Mouse (Mus musculus): Measurements from ENCODE around the gene Ric3. TPM values are rescaled to one million over a fixed set of nuclear protein-coding genes. Genes with fewer than 3 reads are reported as not detected.
"Not testable (repeated sequence)": the region's sequence is repeated elsewhere in the genome, so short reads cannot be mapped to it uniquely, and the experiment has no call there.

Gene Ric3
- polyA plus RNA-seq, 1 experiment from 2014 or later, result 38.0 TPM

- Histone ChIP-seq H3K27me3 (ENCODE audit: control insufficient read depth, insufficient read depth, low read depth, low read length) (no peaks in the 10 kb centered on the region), H3K4me1 (ENCODE audit: control insufficient read depth, insufficient read depth, low read length) (no peaks in the 10 kb centered on the region), H3K9ac (ENCODE audit: low read depth, low read length) (no peak overlapping the region), H3K36me3 (ENCODE audit: control insufficient read depth, insufficient read depth, low read length) (no peaks in the 10 kb centered on the region), H3K4me2 (ENCODE audit: low read length) (no peak overlapping the region), H3K4me3 (ENCODE audit: low read depth, low read length) (no peak overlapping the region), H3K27ac (ENCODE audit: low read length) (no peak overlapping the region), H3K9me3 (replicated peaks; ENCODE audit: control insufficient read depth, low read length, poor library complexity, severe bottlenecking) (no peaks in the 10 kb centered on the region)
- no peak for ATAC-seq
- 90% methylated on average over 3 of the region's 3 CpGs for WGBS
Measured at GRCm38 (mm10) chr7:109101167-109101566, 18.0 kb upstream of the Ric3 start.

GRCm38 (mm10) chr7:109098145-109099018, 15.3 kb upstream of the Ric3 start:
- no peaks in the 10 kb centered on the region for H3K9me3 ChIP-seq (replicated peaks; ENCODE audit: control insufficient read depth, low read length, poor library complexity, severe bottlenecking)
- no peak overlapping the region for H3K27ac ChIP-seq (ENCODE audit: low read length)
- H3K36me3 ChIP-seq (ENCODE audit: control insufficient read depth, insufficient read depth, low read length), result no peaks in the 10 kb centered on the region
- H3K4me3 ChIP-seq (ENCODE audit: low read depth, low read length), result no peak overlapping the region
- no peaks in the 10 kb centered on the region for H3K4me1 ChIP-seq (ENCODE audit: control insufficient read depth, insufficient read depth, low read length)
- H3K9ac ChIP-seq (ENCODE audit: low read depth, low read length), result no peak overlapping the region
- peak; percentile 81 for ATAC-seq
- H3K4me2 ChIP-seq (ENCODE audit: low read length), result no peak overlapping the region
- WGBS, result 24% methylated on average over 6 of the region's 6 CpGs
- H3K27me3 ChIP-seq (ENCODE audit: control insufficient read depth, insufficient read depth, low read depth, low read length), result no peaks in the 10 kb centered on the region

GRCm38 (mm10) chr7:109097203-109097602, 14.1 kb upstream of the Ric3 start:
- no peak for ATAC-seq
- H3K36me3 ChIP-seq (ENCODE audit: control insufficient read depth, insufficient read depth, low read length), result no peaks in the 10 kb centered on the region
- H3K27ac ChIP-seq (ENCODE audit: low read length), result no peak overlapping the region
- no peak overlapping the region for H3K9ac ChIP-seq (ENCODE audit: low read depth, low read length)
- no peak overlapping the region for H3K4me2 ChIP-seq (ENCODE audit: low read length)
- 80% methylated on average over 7 of the region's 7 CpGs for WGBS
- no peaks in the 10 kb centered on the region for H3K9me3 ChIP-seq (replicated peaks; ENCODE audit: control insufficient read depth, low read length, poor library complexity, severe bottlenecking)
- no peaks in the 10 kb centered on the region for H3K27me3 ChIP-seq (ENCODE audit: control insufficient read depth, insufficient read depth, low read depth, low read length)
- H3K4me1 ChIP-seq (ENCODE audit: control insufficient read depth, insufficient read depth, low read length), result no peaks in the 10 kb centered on the region
- H3K4me3 ChIP-seq (ENCODE audit: low read depth, low read length), result no peak overlapping the region

GRCm38 (mm10) chr7:109096618-109097017, 13.5 kb upstream of the Ric3 start:
- Histone ChIP-seq H3K4me3 (ENCODE audit: low read depth, low read length) (no peak overlapping the region), H3K4me2 (ENCODE audit: low read length) (no peak overlapping the region), H3K9ac (ENCODE audit: low read depth, low read length) (no peak overlapping the region), H3K27me3 (ENCODE audit: control insufficient read depth, insufficient read depth, low read depth, low read length) (no peaks in the 10 kb centered on the region), H3K36me3 (ENCODE audit: control insufficient read depth, insufficient read depth, low read length) (no peaks in the 10 kb centered on the region), H3K9me3 (replicated peaks; ENCODE audit: control insufficient read depth, low read length, poor library complexity, severe bottlenecking) (no peaks in the 10 kb centered on the region), H3K4me1 (ENCODE audit: control insufficient read depth, insufficient read depth, low read length) (no peaks in the 10 kb centered on the region), H3K27ac (ENCODE audit: low read length) (no peak overlapping the region)
- WGBS, result 80% methylated on average over 4 of the region's 4 CpGs
- no peak for ATAC-seq

- Histone ChIP-seq H3K36me3 (ENCODE audit: control insufficient read depth, insufficient read depth, low read length) (no peaks in the 10 kb centered on the region), H3K4me2 (ENCODE audit: low read length) (no peak overlapping the region), H3K4me1 (ENCODE audit: control insufficient read depth, insufficient read depth, low read length) (no peaks in the 10 kb centered on the region), H3K27me3 (ENCODE audit: control insufficient read depth, insufficient read depth, low read depth, low read length) (no peaks in the 10 kb centered on the region), H3K4me3 (ENCODE audit: low read depth, low read length) (no peak overlapping the region), H3K9me3 (replicated peaks; ENCODE audit: control insufficient read depth, low read length, poor library complexity, severe bottlenecking) (no peaks in the 10 kb centered on the region), H3K27ac (ENCODE audit: low read length) (no peak overlapping the region), H3K9ac (ENCODE audit: low read depth, low read length) (no peak overlapping the region)
- ATAC-seq, result no peak
- WGBS, result no CpG with 5 or more reads among the region's 7 CpGs
Measured at GRCm38 (mm10) chr7:109094294-109094693, 11.2 kb upstream of the Ric3 start.

- WGBS, result no CpG with 5 or more reads among the region's 2 CpGs
- H3K9me3 ChIP-seq (replicated peaks; ENCODE audit: control insufficient read depth, low read length, poor library complexity, severe bottlenecking), result not testable (repeated sequence)
Measured at GRCm38 (mm10) chr7:109091316-109091715, 8.2 kb upstream of the Ric3 start.

GRCm38 (mm10) chr7:109086946-109087345, 3.8 kb upstream of the Ric3 start:
- Histone ChIP-seq H3K4me3 (ENCODE audit: low read depth, low read length) (no peak overlapping the region), H3K9ac (ENCODE audit: low read depth, low read length) (no peak overlapping the region), H3K27me3 (ENCODE audit: control insufficient read depth, insufficient read depth, low read depth, low read length) (no peaks in the 10 kb centered on the region; the same call in 1 of the 2 replicates), H3K9me3 (replicated peaks; ENCODE audit: control insufficient read depth, low read length, poor library complexity, severe bottlenecking) (no peaks in the 10 kb centered on the region), H3K4me1 (ENCODE audit: control insufficient read depth, insufficient read depth, low read length) (peaks cover 11% of the 10 kb centered on the region), H3K27ac (ENCODE audit: low read length) (no peak overlapping the region), H3K4me2 (ENCODE audit: low read length) (no peak overlapping the region), H3K36me3 (ENCODE audit: control insufficient read depth, insufficient read depth, low read length) (no peaks in the 10 kb centered on the region)
- ATAC-seq, result no peak
- 29% methylated on average over 2 of the region's 2 CpGs for WGBS

More at GRCm38 (mm10) chr7:109091316-109091715, 8.2 kb upstream of the Ric3 start:
- not testable (repeated sequence) for H3K4me3 ChIP-seq (ENCODE audit: low read depth, low read length); H3K27ac ChIP-seq (ENCODE audit: low read length); H3K27me3 ChIP-seq (ENCODE audit: control insufficient read depth, insufficient read depth, low read depth, low read length); H3K4me2 ChIP-seq (ENCODE audit: low read length); H3K9ac ChIP-seq (ENCODE audit: low read depth, low read length); ATAC-seq; H3K36me3 ChIP-seq (ENCODE audit: control insufficient read depth, insufficient read depth, low read length); H3K4me1 ChIP-seq (ENCODE audit: control insufficient read depth, insufficient read depth, low read length)

GRCm38 (mm10) chr7:109083813-109084184, 668 bp upstream of the Ric3 start:
- H3K4me3 ChIP-seq (ENCODE audit: low read depth, low read length), result peak overlapping the region; percentile 64
- ATAC-seq, result no peak
- 76% methylated on average over 4 of the region's 4 CpGs for WGBS

More at GRCm38 (mm10) chr7:109083813-109084184, 668 bp upstream of the Ric3 start:
- Histone ChIP-seq H3K9me3 (replicated peaks; ENCODE audit: control insufficient read depth, low read length, poor library complexity, severe bottlenecking) (no peaks in the 10 kb centered on the region), H3K27ac (ENCODE audit: low read length) (no peak overlapping the region), H3K4me1 (ENCODE audit: control insufficient read depth, insufficient read depth, low read length) (peaks cover 19% of the 10 kb centered on the region), H3K9ac (ENCODE audit: low read depth, low read length) (no peak overlapping the region), H3K27me3 (ENCODE audit: control insufficient read depth, insufficient read depth, low read depth, low read length) (no peaks in the 10 kb centered on the region; the same call in 1 of the 2 replicates), H3K36me3 (ENCODE audit: control insufficient read depth, insufficient read depth, low read length) (no peaks in the 10 kb centered on the region), H3K4me2 (ENCODE audit: low read length) (peak overlapping the region; percentile 80)
